Mouse (Mus musculus): ENCODE measurements at regions not wholly inside any gene's neighbourhood (a gene's known extent, or its start where the extent isn't known, plus 50 kb on each side); places are given as distances from the start of the nearest gene placed in this dataset.

GRCm38 (mm10) chr10:56598191-56598590 is 221.1 kb downstream of the Gja1 start:
- 54% methylated on average over 3 of the region's 3 CpGs for WGBS
- Histone ChIP-seq H3K9ac (no peak overlapping the region), H3K27ac (no peak overlapping the region), H3K4me2 (no peak overlapping the region), H3K27me3 (no peaks in the 10 kb centered on the region), H3K36me3 (no peaks in the 10 kb centered on the region), H3K4me3 (no peak overlapping the region), H3K4me1 (no peaks in the 10 kb centered on the region), H3K9me3 (no peaks in the 10 kb centered on the region)
- no peak for ATAC-seq (ENCODE audit: insufficient number of reproducible peaks, low FRiP score, low TSS enrichment, low read depth)

GRCm38 (mm10) chr10:56599923-56600322 is 222.8 kb downstream of the Gja1 start:
- H3K4me2 ChIP-seq, result no peak overlapping the region
- no peak overlapping the region for H3K9ac ChIP-seq
- no peaks in the 10 kb centered on the region for H3K27me3 ChIP-seq
- H3K9me3 ChIP-seq, result no peaks in the 10 kb centered on the region
- H3K4me3 ChIP-seq, result no peak overlapping the region
- H3K36me3 ChIP-seq, result no peaks in the 10 kb centered on the region
- H3K4me1 ChIP-seq, result no peaks in the 10 kb centered on the region
- no peak for ATAC-seq (ENCODE audit: insufficient number of reproducible peaks, low FRiP score, low TSS enrichment, low read depth)
- 43% methylated on average over 4 of the region's 4 CpGs for WGBS
- no peak overlapping the region for H3K27ac ChIP-seq

GRCm38 (mm10) chr10:56611564-56612288 is 234.6 kb downstream of the Gja1 start:
- Histone ChIP-seq H3K4me2 (no peak overlapping the region), H3K4me3 (no peak overlapping the region), H3K4me1 (peaks cover 8% of the 10 kb centered on the region; the same call in 1 of the 2 replicates), H3K27ac (peak overlapping the region; percentile 47), H3K27me3 (no peaks in the 10 kb centered on the region), H3K9me3 (no peaks in the 10 kb centered on the region), H3K9ac (no peak overlapping the region), H3K36me3 (no peaks in the 10 kb centered on the region)
- WGBS, result 54% methylated on average over 8 of the region's 8 CpGs
- ATAC-seq (ENCODE audit: insufficient number of reproducible peaks, low FRiP score, low TSS enrichment, low read depth), result 0 out of 2 replicates have a peak, but pooled peaks have one; percentile 48

GRCm38 (mm10) chr10:56642656-56643055 is 265.5 kb downstream of the Gja1 start:
- peaks cover 6% of the 10 kb centered on the region for H3K4me1 ChIP-seq
- H3K9me3 ChIP-seq, result no peaks in the 10 kb centered on the region
- H3K36me3 ChIP-seq, result no peaks in the 10 kb centered on the region
- WGBS, result 64% methylated on average over 2 of the region's 2 CpGs
- H3K9ac ChIP-seq, result no peak overlapping the region
- no peaks in the 10 kb centered on the region for H3K27me3 ChIP-seq
- no peak overlapping the region for H3K4me2 ChIP-seq
- H3K27ac ChIP-seq, result no peak overlapping the region
- ATAC-seq (ENCODE audit: insufficient number of reproducible peaks, low FRiP score, low TSS enrichment, low read depth), result no peak
- no peak overlapping the region for H3K4me3 ChIP-seq

GRCm38 (mm10) chr10:56643376-56644135 is 266.4 kb downstream of the Gja1 start:
- Histone ChIP-seq H3K27ac (no peak overlapping the region), H3K27me3 (no peaks in the 10 kb centered on the region), H3K4me1 (peaks cover 6% of the 10 kb centered on the region), H3K4me3 (no peak overlapping the region), H3K36me3 (no peaks in the 10 kb centered on the region), H3K9ac (no peak overlapping the region), H3K4me2 (no peak overlapping the region), H3K9me3 (no peaks in the 10 kb centered on the region)
- no peak for ATAC-seq (ENCODE audit: insufficient number of reproducible peaks, low FRiP score, low TSS enrichment, low read depth)
- 32% methylated on average over 12 of the region's 12 CpGs for WGBS

- no peak overlapping the region for H3K27ac ChIP-seq
- H3K4me1 ChIP-seq, result no peaks in the 10 kb centered on the region
- no peak overlapping the region for H3K4me3 ChIP-seq
- ATAC-seq (ENCODE audit: insufficient number of reproducible peaks, low FRiP score, low TSS enrichment, low read depth), result no peak
- WGBS, result 62% methylated on average over 4 of the region's 4 CpGs
- no peaks in the 10 kb centered on the region for H3K9me3 ChIP-seq
- H3K4me2 ChIP-seq, result no peak overlapping the region
- no peaks in the 10 kb centered on the region for H3K27me3 ChIP-seq
- H3K9ac ChIP-seq, result no peak overlapping the region
- H3K36me3 ChIP-seq, result no peaks in the 10 kb centered on the region
Measured at GRCm38 (mm10) chr10:56660501-56660900, 283.4 kb downstream of the Gja1 start.

GRCm38 (mm10) chr10:56673919-56674318 is 296.8 kb downstream of the Gja1 start:
- Histone ChIP-seq H3K27me3 (no peaks in the 10 kb centered on the region), H3K27ac (no peak overlapping the region), H3K36me3 (no peaks in the 10 kb centered on the region), H3K4me3 (no peak overlapping the region), H3K9ac (no peak overlapping the region), H3K4me1 (no peaks in the 10 kb centered on the region), H3K4me2 (no peak overlapping the region), H3K9me3 (no peaks in the 10 kb centered on the region)
- WGBS, result 60% methylated on average over 3 of the region's 3 CpGs
- no peak for ATAC-seq (ENCODE audit: insufficient number of reproducible peaks, low FRiP score, low TSS enrichment, low read depth)

- Histone ChIP-seq H3K4me3 (no peak overlapping the region), H3K4me2 (no peak overlapping the region), H3K9me3 (no peaks in the 10 kb centered on the region), H3K9ac (no peak overlapping the region), H3K27ac (no peak overlapping the region), H3K27me3 (no peaks in the 10 kb centered on the region), H3K4me1 (no peaks in the 10 kb centered on the region), H3K36me3 (no peaks in the 10 kb centered on the region)
- no peak for ATAC-seq (ENCODE audit: insufficient number of reproducible peaks, low FRiP score, low TSS enrichment, low read depth)
- 83% methylated on average over 3 of the region's 3 CpGs for WGBS
Measured at GRCm38 (mm10) chr10:56682901-56683300, 305.8 kb downstream of the Gja1 start.

GRCm38 (mm10) chr10:56685655-56686250 is 308.6 kb downstream of the Gja1 start:
- Histone ChIP-seq H3K4me1 (no peaks in the 10 kb centered on the region), H3K36me3 (no peaks in the 10 kb centered on the region), H3K9ac (no peak overlapping the region), H3K4me3 (no peak overlapping the region), H3K27me3 (no peaks in the 10 kb centered on the region), H3K4me2 (no peak overlapping the region), H3K9me3 (no peaks in the 10 kb centered on the region), H3K27ac (no peak overlapping the region)
- ATAC-seq (ENCODE audit: insufficient number of reproducible peaks, low FRiP score, low TSS enrichment, low read depth), result no peak
- 82% methylated on average over 8 of the region's 8 CpGs for WGBS

GRCm38 (mm10) chr10:56691467-56691866 is 314.3 kb downstream of the Gja1 start:
- H3K36me3 ChIP-seq, result no peaks in the 10 kb centered on the region
- no peaks in the 10 kb centered on the region for H3K27me3 ChIP-seq
- H3K4me1 ChIP-seq, result no peaks in the 10 kb centered on the region
- H3K9ac ChIP-seq, result no peak overlapping the region
- WGBS, result 75% methylated on average over 2 of the region's 2 CpGs
- ATAC-seq (ENCODE audit: insufficient number of reproducible peaks, low FRiP score, low TSS enrichment, low read depth), result no peak
- H3K4me3 ChIP-seq, result no peak overlapping the region
- no peak overlapping the region for H3K27ac ChIP-seq
- no peak overlapping the region for H3K4me2 ChIP-seq
- H3K9me3 ChIP-seq, result no peaks in the 10 kb centered on the region

- WGBS, result 36% methylated on average over 3 of the region's 3 CpGs
- H3K4me3 ChIP-seq, result no peak overlapping the region
Measured at GRCm38 (mm10) chr10:56695100-56695499, 318.0 kb downstream of the Gja1 start.

GRCm38 (mm10) chr10:56700126-56700525 is 323.0 kb downstream of the Gja1 start:
- Histone ChIP-seq H3K36me3 (no peaks in the 10 kb centered on the region), H3K4me1 (no peaks in the 10 kb centered on the region), H3K9ac (no peak overlapping the region), H3K4me3 (no peak overlapping the region), H3K9me3 (no peaks in the 10 kb centered on the region), H3K27me3 (no peaks in the 10 kb centered on the region), H3K4me2 (no peak overlapping the region), H3K27ac (no peak overlapping the region)
- ATAC-seq (ENCODE audit: insufficient number of reproducible peaks, low FRiP score, low TSS enrichment, low read depth), result no peak
- 52% methylated on average over 6 of the region's 6 CpGs for WGBS

More at GRCm38 (mm10) chr10:56695100-56695499, 318.0 kb downstream of the Gja1 start:
- no peaks in the 10 kb centered on the region for H3K9me3 ChIP-seq
- no peaks in the 10 kb centered on the region for H3K4me1 ChIP-seq
- no peak for ATAC-seq (ENCODE audit: insufficient number of reproducible peaks, low FRiP score, low TSS enrichment, low read depth)
- H3K4me2 ChIP-seq, result no peak overlapping the region
- H3K36me3 ChIP-seq, result no peaks in the 10 kb centered on the region
- H3K27ac ChIP-seq, result no peak overlapping the region
- no peak overlapping the region for H3K9ac ChIP-seq
- H3K27me3 ChIP-seq, result no peaks in the 10 kb centered on the region
